Mouse (Mus musculus): Measurements from ENCODE around the gene Mettl21c.
"Not testable (repeated sequence)": the region's sequence is repeated elsewhere in the genome, so short reads cannot be mapped to it uniquely, and the experiment has no call there.

The Mettl21c gene

GRCm38 (mm10) chr1:44019934-44020333 is at the start of gene Mettl21c:
Gene Mettl21c (minus strand): TSS chr1:44020034.
- no peak for DNase-seq (ENCODE audit: low read depth, low spot score)

DNA sequence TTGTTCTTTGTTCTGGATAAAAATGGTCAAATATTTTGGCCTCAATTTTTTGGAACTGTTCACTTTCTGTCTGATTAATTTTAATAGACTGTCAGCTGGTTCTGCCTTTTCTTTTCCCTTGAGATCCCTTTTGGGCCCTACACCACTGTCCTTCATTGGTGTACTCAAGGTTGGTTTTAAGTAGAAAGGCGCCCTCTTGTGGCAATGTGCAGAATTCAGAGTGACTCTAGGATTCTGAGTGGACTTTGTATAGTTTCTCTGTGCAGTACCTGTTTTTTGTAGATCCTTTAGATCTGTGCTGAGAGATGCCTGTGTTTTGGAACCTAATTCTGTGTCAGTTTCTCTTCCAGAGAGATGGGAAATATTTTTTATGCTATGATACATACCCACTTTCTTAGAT is 44.8 kb upstream of the Mettl21c start:
- peak; percentile 81 for DNase-seq (ENCODE audit: low read depth, low spot score)

DNA sequence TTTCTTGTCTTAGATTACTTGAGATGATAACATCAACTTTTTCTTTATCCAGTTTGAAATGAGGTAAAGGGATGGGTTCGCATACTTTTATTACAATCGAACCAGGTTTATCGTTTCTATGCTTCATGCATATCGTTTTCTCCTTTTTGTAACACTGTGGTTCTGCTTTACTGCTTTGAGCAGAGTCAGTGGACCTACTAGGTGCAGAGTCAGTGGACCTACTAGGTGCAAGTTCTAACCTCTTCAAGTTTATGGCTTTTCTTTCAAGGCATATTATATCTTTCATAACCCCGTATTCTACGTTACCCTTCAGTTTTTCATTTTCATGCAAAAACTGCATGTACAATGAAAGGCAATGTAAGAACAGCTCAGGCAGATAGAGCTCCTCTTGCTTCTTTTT is 43.6 kb upstream of the Mettl21c start:
- no peak for DNase-seq (ENCODE audit: low read depth, low spot score)

- DNase-seq (ENCODE audit: low read depth, low spot score): no peak
Measured at GRCm38 (mm10) chr1:44061836-44062235, 42.0 kb upstream of the Mettl21c start, which contains the start of gene Gm8251. Gene Gm8251 (minus strand): TSS chr1:44061936.

DNA sequence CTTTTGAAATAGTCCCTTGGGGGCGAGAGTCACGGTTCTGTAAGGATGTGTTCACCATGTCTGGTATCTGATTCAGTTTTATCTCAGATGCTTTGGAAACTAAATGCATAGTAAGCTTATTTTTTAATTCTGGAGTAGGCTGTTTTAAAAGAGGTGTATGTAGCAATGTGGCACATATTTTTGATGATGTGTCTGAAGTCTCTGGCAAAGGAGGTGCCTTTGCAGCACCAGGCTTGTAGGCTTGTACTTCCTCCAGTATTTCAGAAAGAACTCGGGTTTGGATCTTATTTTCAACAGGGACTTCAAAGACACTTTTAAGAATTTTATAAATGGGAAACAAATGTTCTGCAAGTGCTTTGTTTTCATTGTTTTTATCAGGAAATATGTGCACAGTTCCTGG is 38.0 kb upstream of the Mettl21c start:
- no peak for DNase-seq (ENCODE audit: low read depth, low spot score)

DNA sequence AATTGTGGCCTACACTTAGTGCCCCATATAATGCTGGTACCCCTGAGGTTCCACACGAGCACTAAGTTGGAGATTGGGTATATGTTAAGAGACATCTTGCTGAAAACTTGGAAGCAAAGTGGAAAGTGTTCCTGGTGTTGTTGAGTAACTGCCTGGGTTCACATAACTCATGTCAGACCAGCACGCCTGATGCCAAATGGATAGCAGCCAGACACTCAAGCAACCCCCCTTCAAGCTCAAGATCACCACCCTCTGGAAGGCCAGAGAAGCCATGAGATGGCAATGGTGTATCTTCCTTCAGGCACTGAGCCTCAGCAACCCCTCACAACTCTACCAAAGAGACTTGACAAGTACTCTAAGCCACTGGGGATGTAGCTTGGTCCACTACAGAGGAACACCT is 26.7 kb upstream of the Mettl21c start:
- DNase-seq (ENCODE audit: low read depth, low spot score): no peak

DNA sequence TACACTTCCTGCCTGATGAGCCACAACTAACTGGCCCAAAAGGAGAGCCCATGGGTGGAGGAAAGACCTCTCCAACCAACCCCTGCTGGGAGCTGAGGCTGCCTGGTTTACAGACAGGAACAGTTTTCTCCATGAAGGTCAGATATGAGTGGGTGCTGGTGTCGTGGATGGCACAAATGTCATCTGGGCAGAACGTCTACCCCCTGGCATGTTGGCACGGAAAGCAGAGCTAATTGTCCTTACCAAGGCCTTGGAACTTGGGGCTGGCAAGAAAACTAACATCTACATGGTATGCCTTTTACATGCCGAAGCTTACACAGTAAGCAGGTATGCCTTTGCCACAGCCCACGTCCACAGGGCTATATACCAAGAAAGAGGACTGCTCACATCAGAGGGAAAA is 25.9 kb upstream of the Mettl21c start:
- not testable (repeated sequence) for DNase-seq (ENCODE audit: low read depth, low spot score)

- no peak for DNase-seq (ENCODE audit: low read depth, low spot score)
Measured at GRCm38 (mm10) chr1:44042555-44042915, 22.7 kb upstream of the Mettl21c start.

DNA sequence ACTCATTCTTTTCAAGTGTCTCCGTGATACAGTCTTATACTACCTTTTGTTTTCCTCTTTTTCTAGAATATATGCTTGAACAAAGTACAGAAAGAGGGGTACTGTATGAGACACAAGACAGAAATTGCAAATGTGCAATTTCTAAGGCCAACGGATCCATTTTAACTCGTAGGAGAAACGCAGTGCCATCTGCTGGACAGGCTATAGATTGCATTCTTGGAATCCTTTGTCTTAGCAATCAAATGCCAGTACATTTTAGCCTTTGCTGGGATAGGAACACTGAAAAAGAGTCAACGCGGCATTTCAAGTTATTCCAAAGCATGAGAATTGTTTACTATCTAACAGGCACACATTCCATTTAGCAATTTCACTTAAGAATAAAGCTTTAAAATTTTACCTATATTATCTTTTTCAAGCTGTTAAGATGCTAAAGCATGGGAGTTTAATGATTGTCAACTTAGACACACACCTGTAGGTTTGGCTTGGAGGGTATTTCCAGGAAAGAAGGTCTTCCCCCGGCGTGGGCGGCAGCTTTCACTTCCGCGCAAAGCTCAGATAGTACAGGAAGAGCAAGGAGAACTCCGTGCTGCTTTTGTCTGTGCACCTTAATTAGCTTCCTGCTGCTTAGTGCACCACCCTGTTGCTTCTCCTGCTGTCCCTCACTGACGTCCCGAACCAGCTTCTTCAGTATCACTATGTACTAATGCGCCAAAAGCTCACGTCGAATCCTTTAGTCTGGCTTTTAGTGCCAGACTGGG is 22.1 kb upstream of the Mettl21c start:
- DNase-seq (ENCODE audit: low read depth, low spot score): peak; percentile 87

- DNase-seq (ENCODE audit: low read depth, low spot score): no peak
Measured at GRCm38 (mm10) chr1:44032948-44033347, 13.1 kb upstream of the Mettl21c start.

DNA sequence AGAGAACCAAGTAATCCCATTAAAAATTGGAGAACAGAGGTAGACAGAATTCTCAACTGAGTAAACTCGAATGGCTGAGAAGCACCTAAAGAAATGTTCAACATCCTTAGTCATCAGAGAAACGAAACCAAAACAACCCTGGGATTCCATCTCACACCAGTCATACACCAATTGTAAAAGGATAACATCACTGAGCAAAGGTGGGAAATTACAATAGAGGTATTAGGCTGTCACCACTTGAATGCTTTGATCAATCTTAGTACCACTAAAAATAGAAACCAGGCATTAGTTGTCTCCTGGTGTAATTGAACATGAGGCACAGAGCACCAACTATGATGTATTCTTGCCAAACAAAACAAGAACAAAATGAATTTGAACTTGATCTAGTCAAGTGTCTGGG is 12.4 kb upstream of the Mettl21c start:
- DNase-seq (ENCODE audit: low read depth, low spot score): no peak

DNA sequence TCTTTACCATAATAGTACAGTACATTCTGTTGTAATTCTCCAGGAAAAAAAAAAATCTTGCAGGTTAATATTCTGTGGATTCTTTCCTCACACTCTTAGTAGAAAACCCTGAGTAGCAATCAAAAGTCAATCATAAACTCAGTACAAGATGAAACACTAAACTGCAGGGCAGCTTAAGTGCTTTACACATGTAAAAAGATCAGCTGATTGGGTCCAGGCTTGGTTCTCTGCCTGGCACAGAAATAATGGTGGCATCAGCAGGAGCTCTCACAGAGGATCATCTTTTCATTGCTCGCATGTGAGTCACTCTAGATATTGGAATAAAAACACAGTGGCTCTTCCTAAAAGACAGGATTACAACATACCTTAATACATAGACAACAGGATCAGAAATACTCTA is 7.8 kb upstream of the Mettl21c start:
- DNase-seq (ENCODE audit: low read depth, low spot score): no peak

DNA sequence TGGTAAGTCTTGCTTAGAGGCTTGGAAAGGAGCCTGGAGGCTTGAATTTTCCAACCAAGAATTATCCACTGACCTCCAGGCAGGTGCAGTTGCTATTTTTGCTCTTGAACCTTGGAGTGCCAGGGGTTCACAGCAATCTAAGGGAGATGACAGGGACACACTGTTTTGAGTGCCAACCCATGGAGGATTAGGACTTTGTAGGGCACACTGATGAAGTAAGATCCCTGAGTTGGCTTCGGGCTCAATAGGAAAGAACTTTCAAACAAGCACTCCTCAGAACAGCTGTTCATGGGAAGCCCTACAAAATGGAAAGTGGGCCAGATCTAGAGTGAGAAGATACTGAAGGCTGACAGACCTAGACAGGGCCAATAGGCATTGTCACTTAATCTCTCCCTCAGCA is 2.8 kb upstream of the Mettl21c start:
- no peak for DNase-seq (ENCODE audit: low read depth, low spot score)

DNA sequence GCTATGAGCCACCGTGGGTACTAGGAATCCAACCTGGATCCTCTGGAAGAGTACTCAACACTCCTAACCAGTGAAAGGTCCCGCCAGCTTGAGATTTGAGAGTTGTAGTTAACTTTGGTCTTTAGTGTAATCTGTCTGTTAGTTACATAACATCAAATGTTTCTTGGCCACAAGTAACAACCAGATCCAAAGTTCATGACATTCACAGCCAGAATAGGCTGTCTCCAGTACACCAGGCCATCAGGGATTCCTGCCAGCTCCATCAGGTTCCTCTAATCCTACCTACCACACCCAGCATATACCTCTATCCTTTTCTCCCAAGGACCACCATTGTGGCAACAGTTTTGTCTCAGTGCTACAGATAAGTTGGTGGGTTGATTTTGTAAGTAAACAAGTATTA is 4.3 kb downstream of the Mettl21c start:
- no peak for DNase-seq (ENCODE audit: low read depth, low spot score)

GRCm38 (mm10) chr1:44004513-44004912 is 15.3 kb downstream of the Mettl21c start:
- no peak for DNase-seq (ENCODE audit: low read depth, low spot score)

DNA sequence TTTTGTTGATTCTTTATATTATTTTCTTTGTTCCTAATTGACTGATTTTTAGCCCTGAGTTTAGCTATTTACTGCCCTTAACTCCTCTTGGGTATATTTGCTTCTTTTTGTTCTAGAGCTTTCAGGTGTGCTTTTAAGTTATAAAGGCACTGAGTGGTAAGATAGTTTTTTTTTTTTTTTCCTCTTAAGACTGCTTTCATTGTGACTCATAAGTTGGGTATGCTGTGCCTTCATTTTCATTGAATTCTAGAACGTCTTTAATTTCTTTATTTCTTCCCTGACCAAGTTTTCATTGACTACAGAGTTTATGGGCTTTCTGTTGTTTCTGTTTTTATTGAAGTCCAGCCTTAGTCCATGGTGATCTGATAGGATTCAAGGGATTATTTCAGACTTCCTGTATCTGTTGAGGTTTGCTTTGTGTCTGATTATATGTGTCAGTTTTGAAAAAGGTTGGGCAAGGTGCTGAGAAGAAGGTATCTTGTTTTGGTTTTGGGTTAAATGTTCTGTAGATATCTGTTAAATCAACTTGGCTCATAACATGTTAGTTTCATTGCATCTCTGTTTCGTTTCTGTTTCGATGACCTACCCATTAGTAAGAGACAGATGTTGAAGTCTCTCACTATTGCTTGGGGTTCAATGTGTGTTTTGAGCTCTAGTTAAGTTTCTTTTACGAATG is 22.8 kb downstream of the Mettl21c start:
- peak; percentile 12 for DNase-seq (ENCODE audit: low read depth, low spot score)

DNA sequence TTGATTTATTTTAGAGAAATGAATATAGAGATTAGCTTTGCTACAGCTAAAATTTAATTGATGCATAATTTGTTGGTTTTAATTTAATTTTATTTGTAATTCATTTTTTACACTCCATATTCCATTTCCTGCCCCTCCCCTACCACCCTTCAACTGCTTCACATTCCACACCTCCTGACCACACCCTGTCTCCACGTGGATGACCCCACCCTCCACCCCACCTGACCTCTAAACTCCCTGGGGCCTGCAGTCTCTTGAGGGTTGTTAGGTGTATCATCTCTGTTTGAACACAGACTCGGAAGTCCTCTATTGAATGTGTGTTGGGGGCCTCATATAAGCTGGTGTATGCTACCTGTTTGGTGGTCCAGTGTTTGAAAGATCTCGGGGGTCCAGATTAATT is 48.7 kb downstream of the Mettl21c start:
- DNase-seq (ENCODE audit: low read depth, low spot score): no peak

DNA sequence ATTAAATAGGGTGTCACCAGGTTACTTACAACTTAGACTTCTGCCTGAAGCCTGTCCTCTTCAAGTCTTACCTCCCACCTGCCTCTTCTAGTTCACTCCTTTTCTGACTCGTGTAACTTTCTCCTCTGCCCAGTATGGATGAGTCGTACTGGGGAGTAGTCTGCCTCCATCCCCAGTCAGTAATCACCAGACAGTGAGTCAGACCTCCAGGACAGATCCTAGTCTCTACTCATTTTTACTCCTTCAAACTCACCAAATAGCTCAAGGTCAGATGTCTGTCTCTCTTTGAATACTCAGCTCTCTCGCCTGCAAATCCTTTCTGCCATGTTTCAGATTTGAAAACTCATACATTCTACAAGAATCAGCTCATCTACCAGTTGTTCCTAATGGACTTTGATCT is 50.5 kb downstream of the Mettl21c start:
- DNase-seq (ENCODE audit: low read depth, low spot score): no peak

- DNase-seq (ENCODE audit: low read depth, low spot score): peak; percentile 40
Measured at GRCm38 (mm10) chr1:43966756-43967155, 53.1 kb downstream of the Mettl21c start.

- no peak for DNase-seq (ENCODE audit: low read depth, low spot score)
Measured at GRCm38 (mm10) chr1:43964381-43964780, 55.5 kb downstream of the Mettl21c start.
